Mouse (Mus musculus) embryonic facial prominence, embryonic 12.5 days (tissue): ENCODE results near the gene Prrc2c. TPM values are rescaled to one million over a fixed set of nuclear protein-coding genes. Genes with fewer than 3 reads are reported as not detected.
"Not testable (repeated sequence)": the region's sequence is repeated elsewhere in the genome, so short reads cannot be mapped to it uniquely, and the experiment has no call there.

Experiments used
- ATAC-seq: fragments of 200-750 bp; cut with Nextera tagmentation; 2 replicates; pipeline ENCODE4 v1.8.0; 2017; ENCODE audit not compliant: insufficient number of reproducible peaks, insufficient read depth, low FRiP score, low TSS enrichment
- H3K27ac ChIP-seq: fragments of 300-500 bp; sonication (generic); 2 replicates; pipeline ENCODE4 v1.5.1; 2016; ENCODE audit warnings: mild to moderate bottlenecking
- H3K27me3 ChIP-seq: fragments of 300-500 bp; sonication (generic); 2 replicates; pipeline ENCODE4 v1.6.1; 2016; ENCODE audit warnings: mild to moderate bottlenecking, moderate library complexity
- H3K36me3 ChIP-seq: fragments of 300-500 bp; sonication (generic); 2 replicates; pipeline ENCODE4 v1.6.1; 2016; ENCODE audit warnings: mild to moderate bottlenecking
- H3K4me1 ChIP-seq: fragments of 300-500 bp; sonication (generic); 2 replicates; pipeline ENCODE4 v1.6.1; 2016
- H3K4me2 ChIP-seq: fragments of 300-500 bp; sonication (generic); replicated peaks from 2 replicates; pipeline ENCODE4 v1.6.1; 2016; ENCODE audit warnings: mild to moderate bottlenecking, moderate library complexity
- H3K4me3 ChIP-seq: fragments of 300-500 bp; sonication (generic); 2 replicates; pipeline ENCODE4 v1.5.1; 2016; ENCODE audit warnings: mild to moderate bottlenecking
- H3K9ac ChIP-seq: fragments of 300-500 bp; sonication (generic); 2 replicates; pipeline ENCODE4 v1.6.1; 2016; ENCODE audit warnings: mild to moderate bottlenecking, moderate library complexity
- H3K9me3 ChIP-seq: fragments of 300-500 bp; sonication (generic); 2 replicates; pipeline ENCODE4 v1.6.1; 2016; ENCODE audit warnings: mild to moderate bottlenecking, moderate library complexity
- WGBS: fragments of 180-500 bp; shearing (Covaris S2); methylation state at CpG from one replicate; pipeline ENCODE4 v1.1.7; 2016; 5-methylcytosine and 5-hydroxymethylcytosine counted together
- polyA plus RNA-seq: library from polyadenylated mRNA; unstranded; fragments of >200 nt; fragmentation: Nextera tagmentation; extraction: Ambion mirVana; gene quantifications from 2 replicates; pipeline ENCODE4 v1.2.1, GENCODE M21; 2016

Gene Prrc2c
- polyA plus RNA-seq: 172 and 179 TPM in 2 replicates

DNA sequence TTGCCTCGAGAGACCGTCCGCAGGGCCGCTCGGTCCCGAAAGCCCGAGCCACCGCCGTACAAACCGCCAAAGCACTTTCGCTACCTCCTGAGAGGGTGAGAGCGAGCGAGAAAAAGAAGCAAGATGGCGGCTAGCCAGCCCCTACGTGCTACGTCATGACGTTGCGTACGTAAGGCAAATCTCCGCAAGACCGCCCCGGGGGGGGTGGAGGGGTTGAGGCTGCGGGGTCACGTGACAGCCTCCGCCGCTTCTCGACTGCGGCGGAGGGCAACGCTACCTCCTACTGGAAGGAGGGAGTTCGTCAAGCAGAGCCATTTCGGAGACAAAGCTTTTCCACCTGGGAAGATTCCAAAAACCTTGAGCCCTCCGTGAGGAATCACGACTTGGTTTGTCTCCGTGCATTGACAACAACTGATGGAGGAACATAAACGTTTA, at the start of gene Prrc2c:
Gene Prrc2c, minus strand, starts transcription at position 156 of the 435 bp plus-strand sequence.
- Histone ChIP-seq H3K9ac (peak within 1 kb of the TSS; percentile 100), H3K4me3 (peak within 1 kb of the TSS; percentile 99), H3K4me2 (peak within 1 kb of the TSS; percentile 80), H3K27me3 (no peaks in the 10 kb centered on the region), H3K27ac (peak within 1 kb of the TSS; percentile 100), H3K36me3 (no peaks in the 10 kb centered on the region), H3K4me1 (peaks cover 14% of the 10 kb centered on the region), H3K9me3 (no peaks in the 10 kb centered on the region)
- under 1% methylated on average over 36 of the region's 36 CpGs for WGBS
- ATAC-seq: peak; percentile 93

DNA sequence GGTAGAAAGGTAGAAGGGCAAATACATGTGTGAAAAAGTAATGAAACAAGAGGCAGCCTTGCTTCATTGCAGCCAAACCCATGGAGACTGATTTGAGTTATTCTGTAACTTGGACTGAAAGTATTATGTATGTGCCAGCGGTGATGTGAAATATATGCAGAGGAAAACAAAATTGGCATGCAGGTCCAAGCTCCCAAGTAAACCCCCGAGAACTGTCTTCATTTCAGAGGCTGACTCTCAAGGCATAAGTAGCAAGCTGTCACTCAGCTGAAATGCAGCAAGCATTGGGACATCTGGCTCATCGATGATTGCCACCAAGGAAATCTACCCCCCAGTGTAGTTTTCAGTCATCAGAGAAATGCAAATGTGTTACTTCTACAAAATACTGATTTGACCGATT, 44.9 kb upstream of the Prrc2c start:
- no peak overlapping the region for H3K9ac ChIP-seq
- H3K36me3 ChIP-seq: no peaks in the 10 kb centered on the region
- H3K4me1 ChIP-seq: no peaks in the 10 kb centered on the region
- H3K4me3 ChIP-seq: no peak overlapping the region
- no peaks in the 10 kb centered on the region for H3K9me3 ChIP-seq
- H3K4me2 ChIP-seq: no peak overlapping the region
- no peak for ATAC-seq
- H3K27ac ChIP-seq: no peak overlapping the region
- 86% methylated on average over 4 of the region's 4 CpGs for WGBS
- H3K27me3 ChIP-seq: no peaks in the 10 kb centered on the region

- ATAC-seq: no peak
- Histone ChIP-seq H3K4me2 (no peak overlapping the region), H3K27ac (no peak overlapping the region), H3K36me3 (no peaks in the 10 kb centered on the region), H3K9ac (no peak overlapping the region), H3K27me3 (no peaks in the 10 kb centered on the region), H3K4me1 (no peaks in the 10 kb centered on the region), H3K4me3 (no peak overlapping the region), H3K9me3 (no peaks in the 10 kb centered on the region)
- 74% methylated on average over 7 of the region's 7 CpGs for WGBS
Observed at GRCm38 (mm10) chr1:162783669-162784248, 43.4 kb upstream of the Prrc2c start.

GRCm38 (mm10) chr1:162781035-162781434, 40.7 kb upstream of the Prrc2c start:
- H3K4me1 ChIP-seq, H3K4me2 ChIP-seq, H3K27ac ChIP-seq, ATAC-seq, H3K27me3 ChIP-seq, H3K36me3 ChIP-seq, H3K9me3 ChIP-seq, H3K9ac ChIP-seq, H3K4me3 ChIP-seq: not testable (repeated sequence)
- 88% methylated on average over 2 of the region's 2 CpGs for WGBS

GRCm38 (mm10) chr1:162777943-162778538, 37.7 kb upstream of the Prrc2c start:
- H3K9ac ChIP-seq: no peak overlapping the region
- 85% methylated on average over 5 of the region's 5 CpGs for WGBS
- no peak for ATAC-seq
- H3K4me2 ChIP-seq: no peak overlapping the region
- no peak overlapping the region for H3K4me3 ChIP-seq
- no peaks in the 10 kb centered on the region for H3K4me1 ChIP-seq
- H3K27ac ChIP-seq: no peak overlapping the region
- H3K9me3 ChIP-seq: no peaks in the 10 kb centered on the region
- no peaks in the 10 kb centered on the region for H3K27me3 ChIP-seq
- H3K36me3 ChIP-seq: no peaks in the 10 kb centered on the region

DNA sequence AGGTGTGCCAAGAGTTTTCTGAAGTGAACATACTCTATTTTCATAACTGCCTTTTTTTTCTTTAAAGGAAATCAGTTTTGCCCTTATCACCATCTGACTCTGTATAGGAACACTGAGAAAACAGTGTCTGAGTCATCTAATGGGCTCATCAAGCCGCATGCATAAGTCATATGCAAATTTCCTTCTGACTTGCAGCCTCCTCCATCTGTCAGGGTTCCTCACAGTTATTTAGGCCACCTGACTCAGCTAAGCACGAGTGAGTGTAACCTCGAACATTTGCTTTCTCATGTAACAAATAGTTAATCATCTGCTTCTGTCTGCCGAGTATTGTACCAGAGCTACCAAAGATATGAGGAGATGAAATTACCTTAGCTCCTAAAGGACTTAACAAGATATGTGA, 33.3 kb upstream of the Prrc2c start:
- Histone ChIP-seq H3K4me1 (no peaks in the 10 kb centered on the region), H3K36me3 (no peaks in the 10 kb centered on the region), H3K27me3 (no peaks in the 10 kb centered on the region), H3K4me3 (no peak overlapping the region), H3K9me3 (no peaks in the 10 kb centered on the region), H3K9ac (no peak overlapping the region), H3K4me2 (no peak overlapping the region), H3K27ac (no peak overlapping the region)
- WGBS: 72% methylated on average over 4 of the region's 4 CpGs
- ATAC-seq: no peak

- Histone ChIP-seq H3K27me3 (no peaks in the 10 kb centered on the region), H3K36me3 (no peaks in the 10 kb centered on the region), H3K4me2 (no peak overlapping the region), H3K27ac (no peak overlapping the region), H3K4me3 (no peak overlapping the region), H3K9ac (no peak overlapping the region), H3K9me3 (no peaks in the 10 kb centered on the region), H3K4me1 (no peaks in the 10 kb centered on the region)
- no peak for ATAC-seq
- WGBS: 40% methylated on average over 4 of the region's 4 CpGs
Observed at GRCm38 (mm10) chr1:162771617-162772360, 31.4 kb upstream of the Prrc2c start.

DNA sequence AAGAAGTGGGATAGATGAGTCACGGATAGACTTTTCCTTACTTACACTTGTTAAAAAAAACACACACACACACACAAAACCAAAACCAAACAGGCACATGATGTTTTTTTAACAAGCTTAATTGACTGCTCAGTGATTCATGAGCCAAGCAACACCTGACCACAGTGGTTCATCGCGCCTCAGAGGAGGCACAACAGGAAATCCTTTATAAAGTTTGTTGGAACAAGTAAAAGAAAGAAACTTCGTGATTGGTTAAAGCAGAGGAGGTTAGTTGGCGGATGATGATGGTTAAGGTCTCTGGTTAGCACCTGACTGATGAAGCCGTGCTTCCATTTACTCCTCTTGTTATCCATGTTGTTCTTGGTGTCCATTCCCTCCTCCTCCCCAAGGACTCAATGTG, 11.7 kb upstream of the Prrc2c start:
- Histone ChIP-seq H3K27ac (no peak overlapping the region), H3K36me3 (no peaks in the 10 kb centered on the region), H3K4me1 (no peaks in the 10 kb centered on the region), H3K4me3 (no peak overlapping the region), H3K9ac (no peak overlapping the region), H3K27me3 (no peaks in the 10 kb centered on the region), H3K4me2 (no peak overlapping the region), H3K9me3 (no peaks in the 10 kb centered on the region)
- WGBS: 86% methylated on average over 6 of the region's 6 CpGs
- ATAC-seq: no peak

DNA sequence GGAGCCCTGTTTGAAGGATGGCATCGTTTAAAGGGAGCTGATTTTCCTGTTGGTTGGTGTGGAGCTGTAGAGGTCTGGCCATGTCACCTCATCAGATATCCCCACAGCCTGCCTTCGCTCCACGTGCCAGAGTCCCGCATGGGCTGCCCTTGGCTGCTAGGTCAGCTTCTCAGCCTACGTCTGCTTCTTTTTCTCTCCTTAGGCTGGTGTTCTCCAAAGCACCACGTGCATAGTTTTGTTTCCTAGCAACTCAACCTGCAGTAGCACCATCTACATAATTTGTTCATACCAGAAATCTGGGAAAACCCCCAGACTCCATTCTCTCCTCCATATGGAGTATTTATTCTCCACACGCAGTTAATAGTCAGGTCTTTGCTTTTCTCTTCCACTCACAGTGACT, 9.3 kb upstream of the Prrc2c start:
- Histone ChIP-seq H3K9me3 (no peaks in the 10 kb centered on the region), H3K4me2 (no peak overlapping the region), H3K27ac (no peak overlapping the region), H3K36me3 (no peaks in the 10 kb centered on the region), H3K4me3 (no peak overlapping the region), H3K27me3 (no peaks in the 10 kb centered on the region), H3K4me1 (no peaks in the 10 kb centered on the region), H3K9ac (no peak overlapping the region)
- ATAC-seq: no peak
- WGBS: 73% methylated on average over 7 of the region's 7 CpGs

GRCm38 (mm10) chr1:162748761-162749160, 8.4 kb upstream of the Prrc2c start:
- Histone ChIP-seq H3K27ac (no peak overlapping the region), H3K36me3 (no peaks in the 10 kb centered on the region), H3K27me3 (no peaks in the 10 kb centered on the region), H3K4me1 (no peaks in the 10 kb centered on the region), H3K4me2 (no peak overlapping the region), H3K9me3 (no peaks in the 10 kb centered on the region), H3K9ac (no peak overlapping the region), H3K4me3 (no peak overlapping the region)
- 80% methylated on average over 5 of the region's 5 CpGs for WGBS
- ATAC-seq: no peak

- Histone ChIP-seq H3K27ac (peak overlapping the region; percentile 100), H3K4me2 (peak overlapping the region; percentile 80), H3K9me3 (no peaks in the 10 kb centered on the region), H3K9ac (peak overlapping the region; percentile 100), H3K27me3 (no peaks in the 10 kb centered on the region), H3K4me3 (peak overlapping the region; percentile 99), H3K4me1 (peaks cover 14% of the 10 kb centered on the region), H3K36me3 (no peaks in the 10 kb centered on the region)
- ATAC-seq: peak; percentile 80
- under 1% methylated on average over 57 of the region's 58 CpGs for WGBS
Observed at GRCm38 (mm10) chr1:162739831-162740394, 443 bp downstream of the Prrc2c start.

DNA sequence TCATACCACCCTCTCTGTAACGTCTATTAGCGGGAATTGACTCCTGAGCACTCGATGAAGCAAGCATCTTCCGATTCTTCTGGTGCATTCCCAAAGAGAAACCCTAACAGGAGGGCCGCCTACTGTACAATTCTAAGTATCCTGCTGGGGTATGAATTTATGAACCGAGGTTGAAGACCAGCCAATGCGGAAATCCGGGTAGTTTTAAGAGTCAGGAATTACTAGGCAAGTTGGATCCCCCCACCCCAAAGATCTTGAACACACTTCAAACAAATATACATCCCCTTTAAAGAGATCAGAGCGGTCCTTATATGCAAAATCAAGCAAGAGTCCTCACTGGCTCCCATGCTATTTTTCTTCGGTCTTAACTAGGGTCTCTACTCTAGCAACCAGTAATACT, 950 bp downstream of the Prrc2c start:
- Histone ChIP-seq H3K4me3 (peak overlapping the region; percentile 99), H3K27me3 (no peaks in the 10 kb centered on the region), H3K9ac (peak overlapping the region; percentile 100), H3K4me1 (peaks cover 14% of the 10 kb centered on the region), H3K27ac (peak overlapping the region; percentile 100), H3K4me2 (peak overlapping the region; percentile 80), H3K9me3 (no peaks in the 10 kb centered on the region), H3K36me3 (no peaks in the 10 kb centered on the region)
- under 1% methylated on average over 10 of the region's 10 CpGs for WGBS
- ATAC-seq: no peak
